Comparison of ENCODE assay signal across 16 mouse cellular contexts in genomic region chr1:39443764-39444163, GRCm38 (mm10). TPM values are rescaled to one million over a fixed set of nuclear protein-coding genes. Genes with fewer than 3 reads are reported as not detected.
DNase-seq lines count a peak whose midpoint lies in the region; ATAC-seq and TF ChIP-seq lines count a peak whose summit lies in the region.
"Had no signal": no experiment of that assay in that cellular context is flagged by ENCODE, and none has a peak within 500 bp of the region (broad histone marks: within the 10 kb centered on the region; RNA-seq: fewer than 3 reads in every experiment).

No protein-coding gene starts in this region.

- 38% methylated on average over 8 of the region's 8 CpGs for WGBS in heart, embryonic 15.5 days

- no peak for TF ChIP-seq POLR2A in myocyte (IDR thresholded peaks at IDR 0.05; ENCODE audit: insufficient read length, low read depth)

- H3K36me3 ChIP-seq in heart, embryonic 15.5 days: no peaks in the 10 kb centered on the region
- H3K36me3 ChIP-seq in myocyte (ENCODE audit: control insufficient read depth, insufficient read depth): no peaks in the 10 kb centered on the region
- H3K36me3 ChIP-seq: midbrain, embryonic 12.5 days had no signal

- peak; percentile 64; the same call in 1 of the 2 replicates for ATAC-seq in heart, embryonic 15.5 days (replicated peaks; ENCODE audit: insufficient number of reproducible peaks, insufficient read depth, low FRiP score, low read depth)
- ATAC-seq in CD4-positive, CD25-positive, alpha-beta regulatory T cell, adult 4 months: no peak

- no peak overlapping the region for H3K4me2 ChIP-seq in heart, embryonic 15.5 days
- peak overlapping the region; percentile 6 for H3K4me2 ChIP-seq in myocyte (ENCODE audit: low read depth)
- H3K4me2 ChIP-seq: midbrain, embryonic 12.5 days had no signal

- no peak overlapping the region for H3K9ac ChIP-seq in heart, embryonic 15.5 days
- H3K9ac ChIP-seq: midbrain, embryonic 12.5 days had no signal

- peak overlapping the region; percentile 75 for H3K27ac ChIP-seq in heart, embryonic 15.5 days
- H3K27ac ChIP-seq: left cerebral cortex, adult 2 months; midbrain, embryonic 12.5 days had no signal

- H3K79me2 ChIP-seq in myocyte (ENCODE audit: control insufficient read depth, insufficient read depth): no peaks in the 10 kb centered on the region

- peak; percentile 35 to 47 for DNase-seq in cerebellum, postnatal 25 days
- no peak for DNase-seq in cerebellum, postnatal 4 days (ENCODE audit: low spot score in 2 of 2)
- peak; percentile 18 for DNase-seq in left cerebral cortex, postnatal 4 days
- DNase-seq in left cerebral cortex, adult 8-10 months (ENCODE audit: low spot score in 2 of 2): no peak
- no peak for DNase-seq in thymus, postnatal 36 days
- DNase-seq: adrenal gland, adult 8-10 months; cerebellum, adult 11 months; gastrocnemius, postnatal 14 days; kidney, postnatal 36 days; lung, adult 2 months; spleen, adult 18-20 months had no signal

- intact Hi-C loops in left cerebral cortex, postnatal 4 days (cut with DNase I): no loop called here

- H3K4me1 ChIP-seq in heart, embryonic 15.5 days (replicated peaks): peaks cover 81% of the 10 kb centered on the region

- no peaks in the 10 kb centered on the region for H3K9me3 ChIP-seq in heart, embryonic 15.5 days (replicated peaks)
- H3K9me3 ChIP-seq: midbrain, embryonic 12.5 days had no signal

- H3K4me3 ChIP-seq in heart, embryonic 15.5 days: no peak overlapping the region
- H3K4me3 ChIP-seq in myocyte: no peak overlapping the region
- H3K4me3 ChIP-seq: left cerebral cortex, adult 2 months; midbrain, embryonic 12.5 days had no signal

- no peak overlapping the region for H3ac ChIP-seq in myocyte (ENCODE audit: control insufficient read depth, insufficient read length)

- H3K27me3 ChIP-seq in heart, embryonic 15.5 days: no peaks in the 10 kb centered on the region
- H3K27me3 ChIP-seq in myocyte (ENCODE audit: control insufficient read depth, insufficient read depth, insufficient read length): no peaks in the 10 kb centered on the region
- H3K27me3 ChIP-seq: midbrain, embryonic 12.5 days had no signal

TF ChIP-seq in myocyte, 11 proteins besides CTCF, POLR2A, EP300 and RAD21:
- TF ChIP-seq REST (IDR thresholded peaks at IDR 0.05; ENCODE audit: insufficient read depth, insufficient read length) (no peak), POLR2AphosphoS2 (IDR thresholded peaks at IDR 0.05; ENCODE audit: insufficient read length, low read depth) (no peak), MAX (IDR thresholded peaks at IDR 0.05; ENCODE audit: low read depth) (no peak), TCF3 (IDR thresholded peaks at IDR 0.05; ENCODE audit: insufficient read length, low read depth) (no peak), CEBPB (IDR thresholded peaks at IDR 0.05; ENCODE audit: insufficient read depth, poor library complexity, severe bottlenecking) (no peak), SRF (IDR thresholded peaks at IDR 0.05; ENCODE audit: control insufficient read depth, insufficient read length, low read depth) (no peak), MYOG (IDR thresholded peaks at IDR 0.05; ENCODE audit: control insufficient read depth in 1 of 3, insufficient read depth in 1 of 3, insufficient read length in 2 of 3, low read depth in 2 of 3) (no peak), TCF12 (IDR thresholded peaks at IDR 0.05; ENCODE audit: insufficient read depth, poor library complexity, severe bottlenecking) (no peak), USF1 (IDR thresholded peaks at IDR 0.05; ENCODE audit: low read depth) (no peak), MYOD1 (IDR thresholded peaks at IDR 0.05; ENCODE audit: control insufficient read depth in 1 of 3, insufficient read length in 2 of 3, low read depth in 2 of 3) (no peak), E2F4 (IDR thresholded peaks at IDR 0.05; ENCODE audit: insufficient read depth) (no peak)

RNA-seq across cellular contexts. Expression of gene Tbc1d8, which starts 34.8 kb away (rescaled TPM):
- total RNA-seq in left cerebral cortex, postnatal 4 days (2021): 10 to 100 TPM; 21.0 to 21.1 TPM
- total RNA-seq in left cerebral cortex, adult 8-10 months (2022): 10 to 100 TPM; 28.5 to 32.2 (median 29.6) TPM
- polyA plus RNA-seq in heart, embryonic 15.5 days (2015; fragmentation: Nextera tagmentation; extraction: Ambion mirVana): 10.4 and 12.8 TPM in 2 replicates
- polyA plus RNA-seq in myocyte (2012; fragmentation: generic; extraction: Trizol): 5.8 TPM
- polyA plus RNA-seq in CD4-positive, CD25-positive, alpha-beta regulatory T cell, adult 4 months (2017; shearing (Covaris generic)): 1 to 10 TPM; 2.3 to 2.8 TPM

Comparison
In these comparisons a context has a peak if more than half of its experiments do, and no peak if none do; other contexts are left out.
1. DNase-seq: peak in cerebellum, postnatal 25 days (2 of 2) and left cerebral cortex, postnatal 4 days (single experiment); none in cerebellum, postnatal 4 days (0 of 2), left cerebral cortex, adult 8-10 months (0 of 2) and thymus, postnatal 36 days (0 of 2).